Mouse (Mus musculus) kidney, embryonic 14.5 days (tissue): ENCODE results near the gene Myo1d. TPM values are rescaled to one million over a fixed set of nuclear protein-coding genes. Genes with fewer than 3 reads are reported as not detected.

Experiments
- ATAC-seq: fragments of 200-750 bp; cut with Nextera tagmentation; 2 replicates; pipeline ENCODE4 v1.8.0; 2017; ENCODE audit warnings: moderate number of reproducible peaks, mild to moderate bottlenecking, moderate TSS enrichment, moderate library complexity; ENCODE audit not compliant: low FRiP score, low TSS enrichment
- H3K27ac ChIP-seq: fragments of 300-500 bp; sonication (generic); 2 replicates; pipeline ENCODE4 v1.5.1; 2014; ENCODE audit warnings: low read depth, mild to moderate bottlenecking, low read length, moderate library complexity, mixed read lengths
- H3K27me3 ChIP-seq: fragments of 300-500 bp; sonication (generic); 2 replicates; pipeline ENCODE4 v1.6.1; 2014; ENCODE audit warnings: mild to moderate bottlenecking, low read length; ENCODE audit not compliant: control insufficient read depth, insufficient read depth
- H3K36me3 ChIP-seq: fragments of 300-500 bp; sonication (generic); 2 replicates; pipeline ENCODE4 v1.6.1; 2014; ENCODE audit warnings: low read length, mixed read lengths; ENCODE audit not compliant: control insufficient read depth, insufficient read depth
- H3K4me1 ChIP-seq: fragments of 300-500 bp; sonication (generic); 2 replicates; pipeline ENCODE4 v1.6.1; 2014; ENCODE audit warnings: low read length, mixed read lengths; ENCODE audit not compliant: control insufficient read depth, insufficient read depth
- H3K4me2 ChIP-seq: fragments of 300-500 bp; sonication (generic); replicated peaks from 2 replicates; pipeline ENCODE4 v1.6.1; 2014; ENCODE audit warnings: low read depth, mild to moderate bottlenecking, low read length
- H3K4me3 ChIP-seq: fragments of 300-500 bp; sonication (generic); 2 replicates; pipeline ENCODE4 v1.5.1; 2014; ENCODE audit warnings: mild to moderate bottlenecking, low read length
- H3K9ac ChIP-seq: fragments of 300-500 bp; sonication (generic); 2 replicates; pipeline ENCODE4 v1.6.1; 2014; ENCODE audit warnings: low read depth, mild to moderate bottlenecking, low read length, moderate library complexity
- H3K9me3 ChIP-seq: fragments of 300-500 bp; sonication (generic); 2 replicates; pipeline ENCODE4 v1.6.1; 2016; ENCODE audit warnings: low read length; ENCODE audit not compliant: control insufficient read depth
- WGBS: fragments of 180-500 bp; shearing (Covaris S2); extraction: QIAGEN DNeasy Blood & Tissue Kit; methylation state at CpG from one replicate; pipeline ENCODE4 v1.1.7; 2014; 5-methylcytosine and 5-hydroxymethylcytosine counted together
- polyA plus RNA-seq: library from polyadenylated mRNA; unstranded; fragments of >200 nt; fragmentation: Nextera tagmentation; extraction: Ambion mirVana; gene quantifications from 2 replicates; pipeline ENCODE4 v1.2.1, GENCODE M21; 2014

Myo1d gene
- polyA plus RNA-seq, 1 experiment from 2014 or later: 16.0 TPM

DNA sequence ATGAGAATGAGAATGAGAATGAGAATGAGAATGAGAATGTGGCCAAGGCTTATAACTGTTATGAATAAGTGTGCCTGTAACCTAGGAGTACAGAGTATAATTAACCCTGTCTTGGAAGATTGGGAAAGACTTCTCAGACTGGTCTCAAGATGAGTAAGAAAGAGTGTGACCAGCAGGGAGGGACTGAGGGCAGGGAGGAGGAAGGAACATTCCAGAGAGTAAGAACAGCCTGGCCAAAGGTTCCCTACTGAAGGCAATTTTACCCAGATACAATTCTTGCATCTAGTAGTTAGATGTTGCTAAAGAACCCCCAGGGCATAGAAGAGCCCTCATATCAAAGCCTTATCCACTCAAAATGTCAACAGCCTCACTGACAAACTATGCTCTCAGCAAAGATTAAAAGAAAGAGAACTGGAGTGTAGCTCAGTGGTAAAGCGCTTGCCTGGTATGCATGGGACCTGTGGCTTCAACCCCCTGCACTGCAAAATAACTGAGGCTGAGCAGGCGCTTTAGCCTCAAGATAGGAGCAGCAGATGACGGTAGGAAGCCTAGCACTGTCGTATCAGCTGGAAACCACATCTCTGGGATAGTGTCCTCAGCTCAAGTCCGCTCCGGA is 7.1 kb downstream of the Myo1d start:
- Histone ChIP-seq H3K4me3 (no peak overlapping the region), H3K4me2 (no peak overlapping the region), H3K27me3 (no peaks in the 10 kb centered on the region), H3K4me1 (peaks cover 10% of the 10 kb centered on the region), H3K36me3 (no peaks in the 10 kb centered on the region), H3K9ac (no peak overlapping the region), H3K9me3 (no peaks in the 10 kb centered on the region), H3K27ac (no peak overlapping the region)
- 85% methylated on average over 6 of the region's 6 CpGs for WGBS
- ATAC-seq: no peak

DNA sequence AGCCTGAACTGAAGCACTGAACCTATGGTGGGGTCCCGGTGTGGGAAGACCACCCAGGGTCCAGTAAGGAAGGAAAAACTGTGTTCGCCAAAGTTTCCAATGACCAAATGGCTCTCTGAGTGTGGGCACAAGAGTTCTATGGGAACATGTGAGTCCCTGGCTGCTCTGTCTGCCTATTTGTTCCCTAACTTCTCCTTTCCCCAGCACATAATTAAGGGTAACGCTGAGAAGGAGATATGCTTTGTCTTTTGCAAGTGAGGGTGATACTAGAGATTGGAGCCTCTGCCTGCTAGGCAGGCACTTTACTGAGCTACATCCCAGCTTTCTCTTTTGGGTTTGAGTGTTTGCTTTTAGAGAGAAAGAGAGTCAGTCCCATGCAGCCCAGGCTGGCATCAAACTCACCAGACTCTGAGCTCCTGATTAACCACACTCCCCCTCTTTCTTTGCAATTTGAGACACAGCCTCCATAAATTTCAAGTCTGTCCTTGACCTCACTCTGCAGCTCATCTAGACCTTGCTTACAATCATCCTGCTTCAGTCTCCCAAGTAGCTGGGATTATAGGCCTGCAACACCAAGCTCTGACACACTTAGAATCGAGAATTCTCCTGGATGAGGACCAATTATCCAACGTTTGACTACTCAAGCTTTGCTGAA is 8.1 kb downstream of the Myo1d start:
- WGBS: 67% methylated on average over 5 of the region's 5 CpGs
- H3K4me3 ChIP-seq: no peak overlapping the region
- no peaks in the 10 kb centered on the region for H3K9me3 ChIP-seq
- no peaks in the 10 kb centered on the region for H3K36me3 ChIP-seq
- no peak for ATAC-seq
- H3K27ac ChIP-seq: no peak overlapping the region
- H3K4me1 ChIP-seq: peaks cover 10% of the 10 kb centered on the region
- no peak overlapping the region for H3K4me2 ChIP-seq
- H3K9ac ChIP-seq: no peak overlapping the region
- no peaks in the 10 kb centered on the region for H3K27me3 ChIP-seq

DNA sequence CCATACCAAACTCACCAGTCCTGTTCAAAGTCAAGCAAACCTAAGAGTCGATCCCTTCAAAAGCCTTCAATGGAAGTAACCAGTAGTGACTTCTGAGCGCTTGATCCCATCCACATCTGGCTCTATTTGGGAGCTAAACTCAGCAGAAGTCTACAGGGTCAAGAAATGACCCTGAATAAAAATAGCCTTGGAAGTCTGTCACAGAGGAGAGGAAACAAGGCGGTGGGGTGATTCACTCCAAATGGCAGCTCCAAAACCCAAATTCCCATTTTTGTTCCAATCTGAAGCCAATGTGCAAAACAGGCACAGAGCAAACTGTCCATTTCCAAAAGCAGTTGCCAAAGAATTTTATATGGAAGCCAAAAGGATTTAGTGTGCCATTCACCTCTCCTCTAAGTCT is 8.6 kb downstream of the Myo1d start:
- Histone ChIP-seq H3K27me3 (no peaks in the 10 kb centered on the region), H3K27ac (no peak overlapping the region), H3K36me3 (no peaks in the 10 kb centered on the region), H3K4me1 (peaks cover 10% of the 10 kb centered on the region), H3K9me3 (no peaks in the 10 kb centered on the region), H3K9ac (no peak overlapping the region), H3K4me3 (no peak overlapping the region), H3K4me2 (no peak overlapping the region)
- no peak for ATAC-seq
- 77% methylated on average over 3 of the region's 3 CpGs for WGBS

DNA sequence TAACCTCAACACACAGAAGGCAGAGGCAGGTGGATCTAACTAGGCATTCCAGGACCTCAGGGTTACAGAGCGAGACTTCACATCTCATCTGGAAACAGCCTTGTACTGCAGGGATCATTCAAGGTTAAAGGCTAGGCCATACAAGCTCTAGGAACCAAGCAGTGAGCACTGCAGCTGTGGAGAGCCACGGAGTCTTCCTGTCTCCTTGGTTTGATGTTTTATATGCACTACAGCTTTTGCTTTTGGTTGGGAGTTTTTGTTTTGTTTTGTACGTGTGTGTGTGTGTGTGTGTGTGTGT is 12.6 kb downstream of the Myo1d start:
- no peak for ATAC-seq
- H3K4me1 ChIP-seq: peaks cover 10% of the 10 kb centered on the region
- no peak overlapping the region for H3K27ac ChIP-seq
- H3K4me3 ChIP-seq: no peak overlapping the region
- H3K4me2 ChIP-seq: no peak overlapping the region
- H3K36me3 ChIP-seq: no peaks in the 10 kb centered on the region
- no peak overlapping the region for H3K9ac ChIP-seq
- WGBS: 65% methylated on average over 3 of the region's 3 CpGs
- H3K27me3 ChIP-seq: no peaks in the 10 kb centered on the region
- H3K9me3 ChIP-seq: no peaks in the 10 kb centered on the region

DNA sequence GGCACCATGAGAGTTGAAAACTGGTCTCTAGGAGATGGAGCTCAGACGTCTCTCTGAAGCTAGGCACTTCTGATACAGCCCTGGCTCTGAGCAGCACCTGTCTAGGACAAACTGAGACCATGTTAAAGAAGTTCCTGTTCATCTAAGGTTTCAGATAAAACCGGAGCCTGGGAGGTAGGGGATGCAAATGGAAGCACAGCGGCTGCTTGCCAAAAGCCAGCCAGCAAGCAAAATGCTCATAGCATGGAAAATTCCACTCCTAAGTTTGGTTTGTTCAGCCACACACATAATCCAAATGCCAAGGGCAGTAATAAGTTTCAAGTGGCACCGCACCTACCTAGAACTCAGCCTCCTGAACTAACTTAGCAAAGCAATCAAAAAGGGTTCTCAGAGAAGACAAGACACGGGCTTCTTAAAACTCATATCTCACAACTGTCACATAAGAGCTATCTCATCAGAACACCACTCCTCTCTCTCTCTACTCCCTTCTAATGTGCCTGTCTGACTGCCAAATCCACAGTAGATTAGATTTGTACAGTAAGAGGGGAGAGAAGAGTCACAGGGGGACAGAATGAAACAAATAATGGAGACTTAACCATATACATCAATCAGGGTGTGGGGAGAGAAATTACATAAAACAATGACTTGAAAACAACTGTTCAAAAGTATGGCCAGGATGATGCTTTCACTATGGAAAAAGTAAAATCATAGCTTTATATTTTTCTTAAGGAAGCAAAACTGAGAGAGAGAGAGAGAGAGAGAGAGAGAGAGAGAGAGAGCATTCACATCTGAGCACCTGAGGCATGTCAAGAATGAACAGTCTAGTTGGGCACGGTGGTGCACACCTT is 13.1 kb downstream of the Myo1d start:
- whole genome bisulfite sequencing: 76% methylated on average over 6 of the region's 6 CpGs
- H3K36me3 ChIP-seq: no peaks in the 10 kb centered on the region
- H3K4me1 ChIP-seq: peaks cover 7% of the 10 kb centered on the region
- H3K9me3 ChIP-seq: no peaks in the 10 kb centered on the region
- H3K27ac ChIP-seq: no peak overlapping the region
- no peak for ATAC-seq
- no peak overlapping the region for H3K4me3 ChIP-seq
- no peak overlapping the region for H3K9ac ChIP-seq
- no peaks in the 10 kb centered on the region for H3K27me3 ChIP-seq
- H3K4me2 ChIP-seq: no peak overlapping the region

DNA sequence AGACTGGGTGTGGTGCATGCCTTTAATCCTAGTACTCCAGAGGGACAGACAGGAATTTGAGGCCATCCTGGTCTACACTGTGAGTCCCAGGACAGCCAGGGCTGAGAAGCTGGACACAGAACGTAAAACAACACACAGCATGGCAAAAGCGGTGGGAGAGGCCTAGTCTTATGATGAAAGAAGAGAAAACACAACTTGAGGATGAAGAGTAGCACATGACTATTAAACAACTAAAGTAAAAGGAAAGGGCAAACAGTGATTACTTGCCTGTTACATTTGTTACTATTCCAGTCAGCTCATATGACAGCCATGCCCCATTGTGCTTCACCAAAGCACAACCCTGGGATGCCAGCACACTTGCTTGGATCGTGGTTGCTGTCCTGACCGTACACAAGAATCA is 13.8 kb downstream of the Myo1d start:
- Histone ChIP-seq H3K4me3 (no peak overlapping the region), H3K27ac (no peak overlapping the region), H3K36me3 (no peaks in the 10 kb centered on the region), H3K27me3 (no peaks in the 10 kb centered on the region), H3K9me3 (no peaks in the 10 kb centered on the region), H3K9ac (no peak overlapping the region), H3K4me2 (no peak overlapping the region), H3K4me1 (peaks cover under 1% of the 10 kb centered on the region; the same call in 1 of the 2 replicates)
- ATAC-seq: no peak
- 89% methylated on average over 4 of the region's 4 CpGs for WGBS

DNA sequence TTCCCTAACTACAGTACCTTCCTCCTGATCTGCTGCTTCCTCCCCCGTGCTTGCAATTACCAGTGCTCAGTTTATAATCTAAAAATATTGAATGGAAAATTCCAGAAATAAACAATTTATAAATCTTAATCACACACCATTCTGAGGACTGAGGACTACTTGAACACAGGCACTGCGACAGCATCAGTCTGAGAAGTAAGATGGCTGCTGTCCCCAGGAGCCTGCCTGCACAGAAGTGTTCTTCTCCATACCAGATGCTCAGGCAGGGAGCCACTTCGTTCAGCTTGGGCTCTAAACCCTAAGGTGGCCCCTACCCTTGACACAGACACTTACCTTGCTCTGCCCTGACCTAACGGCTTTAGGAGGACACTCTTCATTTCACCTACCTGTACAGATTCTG is 17.8 kb downstream of the Myo1d start:
- WGBS: 79% methylated on average over 4 of the region's 4 CpGs
- Histone ChIP-seq H3K4me2 (no peak overlapping the region), H3K36me3 (no peaks in the 10 kb centered on the region), H3K27me3 (no peaks in the 10 kb centered on the region), H3K4me3 (no peak overlapping the region), H3K27ac (no peak overlapping the region), H3K9me3 (no peaks in the 10 kb centered on the region), H3K9ac (no peak overlapping the region), H3K4me1 (no peaks in the 10 kb centered on the region)
- no peak for ATAC-seq

DNA sequence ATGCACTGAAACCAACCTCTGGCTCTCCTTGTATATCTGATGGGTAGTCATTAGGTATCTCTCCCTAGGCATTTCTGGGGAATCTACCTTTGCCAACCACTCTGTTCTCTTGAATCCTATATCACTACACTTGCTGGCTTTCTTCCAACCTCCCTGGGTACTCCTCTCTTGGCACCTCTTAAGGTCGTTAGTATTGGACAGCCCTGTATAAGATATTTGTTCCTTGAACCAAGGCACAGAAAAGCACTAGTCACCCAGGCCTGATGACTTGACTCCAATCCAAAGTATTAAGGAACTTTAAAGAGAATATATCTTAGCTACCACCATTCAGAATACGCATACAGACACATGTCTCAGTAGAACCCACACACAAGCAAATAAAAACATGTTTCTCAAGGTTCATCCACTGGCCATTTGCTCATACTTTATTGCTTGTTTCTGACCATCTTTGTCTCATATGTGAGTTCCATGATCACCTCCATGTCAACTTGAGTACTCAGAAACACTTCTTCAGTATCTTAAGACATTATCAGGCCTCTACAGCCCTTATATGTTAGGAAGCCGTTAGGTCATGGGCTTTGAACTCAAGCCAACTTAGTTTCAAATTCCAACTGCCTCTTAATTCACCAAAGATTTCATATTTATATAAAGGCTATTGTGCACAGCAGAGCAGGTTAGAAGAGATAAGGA is 18.4 kb downstream of the Myo1d start:
- no peaks in the 10 kb centered on the region for H3K9me3 ChIP-seq
- no peak overlapping the region for H3K4me3 ChIP-seq
- H3K27me3 ChIP-seq: no peaks in the 10 kb centered on the region
- ATAC-seq: no peak
- WGBS: 88% methylated on average over 3 of the region's 3 CpGs
- H3K4me2 ChIP-seq: no peak overlapping the region
- no peaks in the 10 kb centered on the region for H3K36me3 ChIP-seq
- no peak overlapping the region for H3K9ac ChIP-seq
- no peak overlapping the region for H3K27ac ChIP-seq
- no peaks in the 10 kb centered on the region for H3K4me1 ChIP-seq

DNA sequence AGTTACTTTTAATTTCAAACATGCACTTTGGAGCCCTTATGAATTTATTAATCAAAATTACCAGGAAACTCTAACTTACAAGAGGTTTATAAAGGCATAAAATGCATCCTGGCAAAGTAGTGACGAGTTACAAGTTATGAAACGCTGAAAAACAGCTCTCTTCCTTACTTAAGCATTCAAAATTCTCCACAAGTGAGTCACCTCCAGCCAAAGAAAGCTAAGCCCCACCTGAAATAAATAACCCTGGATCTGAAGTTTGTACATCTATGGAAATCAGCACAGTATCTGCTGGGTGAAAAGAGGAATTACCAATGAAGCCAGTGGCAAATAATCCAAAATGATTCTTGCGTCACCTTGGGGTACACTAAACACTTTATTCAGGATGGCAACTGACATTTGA is 20.8 kb downstream of the Myo1d start:
- 86% methylated on average over 3 of the region's 3 CpGs for WGBS
- H3K4me1 ChIP-seq: no peaks in the 10 kb centered on the region
- no peak overlapping the region for H3K4me3 ChIP-seq
- H3K27me3 ChIP-seq: no peaks in the 10 kb centered on the region
- H3K4me2 ChIP-seq: no peak overlapping the region
- no peak for ATAC-seq
- H3K9ac ChIP-seq: no peak overlapping the region
- no peaks in the 10 kb centered on the region for H3K9me3 ChIP-seq
- no peaks in the 10 kb centered on the region for H3K36me3 ChIP-seq
- no peak overlapping the region for H3K27ac ChIP-seq
